Mouse (Mus musculus) olfactory bulb, adult 2 months (tissue): Measurements from ENCODE around the gene Zfr2. TPM values are rescaled to one million over a fixed set of nuclear protein-coding genes. Genes with fewer than 3 reads are reported as not detected.

Experiments used
- H3K27ac ChIP-seq: fragments of 200-500 bp; 2 replicates; pipeline ENCODE4 v1.5.1; 2012; ENCODE audit warnings: low read depth, low read length; ENCODE audit not compliant: insufficient read depth
- H3K4me1 ChIP-seq: fragments of 200-500 bp; 2 replicates; pipeline ENCODE4 v1.6.1; 2012; ENCODE audit warnings: low read length; ENCODE audit not compliant: control insufficient read depth, insufficient read depth
- H3K4me3 ChIP-seq: fragments of 200-500 bp; 2 replicates; pipeline ENCODE4 v1.5.1; 2012; ENCODE audit warnings: mild to moderate bottlenecking, low read depth, low read length, moderate library complexity; ENCODE audit not compliant: insufficient read depth
- CTCF ChIP-seq: fragments of 200-500 bp; IDR thresholded peaks from 2 replicates; pipeline ENCODE4 v1.5.1; 2012; ENCODE audit warnings: low read depth, mild to moderate bottlenecking, low read length, moderate library complexity; ENCODE audit not compliant: insufficient read depth
- POLR2A ChIP-seq: fragments of 200-500 bp; IDR thresholded peaks from 2 replicates; pipeline ENCODE4 v1.6.1; 2012; ENCODE audit warnings: mild to moderate bottlenecking, low read depth, low read length, moderate library complexity; ENCODE audit not compliant: insufficient read depth
- WGBS: fragments of 180-500 bp; shearing (Covaris S2); methylation state at CpG from one replicate; pipeline ENCODE4 v1.1.7; 2018; 5-methylcytosine and 5-hydroxymethylcytosine counted together
- polyA plus RNA-seq: library from polyadenylated mRNA; stranded (reverse); fragments of >200 nt; gene quantifications from 2 replicates; pipeline ENCODE4 v1.2.4, GENCODE M21; 2012; ENCODE audit warnings: low replicate concordance; ENCODE audit not compliant: missing spikeins, insufficient read depth, insufficient read length

Zfr2 gene
- polyA plus RNA-seq, 1 experiment, result not detected

- TF ChIP-seq CTCF, result no peak
- peak; percentile 81 for TF ChIP-seq POLR2A
- H3K4me3 ChIP-seq, result peak overlapping the region; percentile 62
- peaks cover 24% of the 10 kb centered on the region for H3K4me1 ChIP-seq
- under 1% methylated on average over 93 of the region's 93 CpGs for WGBS
- peak overlapping the region; percentile 91 for H3K27ac ChIP-seq
These were observed 40.5 kb upstream of the Zfr2 start for GRCm38 (mm10) chr10:81192270-81192967.

- peak overlapping the region; percentile 62 for H3K4me3 ChIP-seq
- peak overlapping the region; percentile 91 for H3K27ac ChIP-seq
- WGBS, result under 1% methylated on average over 19 of the region's 19 CpGs
- no peak for TF ChIP-seq POLR2A
- no peak for TF ChIP-seq CTCF
- peaks cover 24% of the 10 kb centered on the region for H3K4me1 ChIP-seq
These were observed 39.9 kb upstream of the Zfr2 start for GRCm38 (mm10) chr10:81192968-81193501.

GRCm38 (mm10) chr10:81193991-81194774 is 38.8 kb upstream of the Zfr2 start:
- WGBS, result 10% methylated on average over 37 of the region's 37 CpGs
- no peak overlapping the region for H3K27ac ChIP-seq
- TF ChIP-seq CTCF, result no peak
- TF ChIP-seq POLR2A, result no peak
- no peak overlapping the region for H3K4me3 ChIP-seq
- H3K4me1 ChIP-seq, result peaks cover 24% of the 10 kb centered on the region

GRCm38 (mm10) chr10:81195300-81195699 is 37.7 kb upstream of the Zfr2 start:
- 80% methylated on average over 4 of the region's 4 CpGs for WGBS
- H3K27ac ChIP-seq, result no peak overlapping the region
- H3K4me1 ChIP-seq, result peaks cover 24% of the 10 kb centered on the region
- TF ChIP-seq CTCF (no peak), POLR2A (no peak)
- no peak overlapping the region for H3K4me3 ChIP-seq

GRCm38 (mm10) chr10:81196470-81197065 is 36.4 kb upstream of the Zfr2 start:
- no peak for TF ChIP-seq CTCF
- no peak for TF ChIP-seq POLR2A
- H3K4me1 ChIP-seq, result peaks cover 21% of the 10 kb centered on the region
- no peak overlapping the region for H3K27ac ChIP-seq
- 67% methylated on average over 11 of the region's 11 CpGs for WGBS
- H3K4me3 ChIP-seq, result no peak overlapping the region

GRCm38 (mm10) chr10:81197305-81197704 is 35.6 kb upstream of the Zfr2 start:
- WGBS, result 57% methylated on average over 6 of the region's 6 CpGs
- TF ChIP-seq CTCF, result no peak
- no peak for TF ChIP-seq POLR2A
- H3K4me3 ChIP-seq, result no peak overlapping the region
- no peak overlapping the region for H3K27ac ChIP-seq
- peaks cover 16% of the 10 kb centered on the region for H3K4me1 ChIP-seq

GRCm38 (mm10) chr10:81198230-81198629 is 34.7 kb upstream of the Zfr2 start:
- TF ChIP-seq POLR2A, result no peak
- no peak for TF ChIP-seq CTCF

GRCm38 (mm10) chr10:81198990-81199389 is 34.0 kb upstream of the Zfr2 start:
- no peak for TF ChIP-seq CTCF
- no peak for TF ChIP-seq POLR2A
- Histone ChIP-seq H3K4me1 (peaks cover 8% of the 10 kb centered on the region), H3K4me3 (no peak overlapping the region), H3K27ac (no peak overlapping the region)
- 92% methylated on average over 6 of the region's 6 CpGs for WGBS

More at GRCm38 (mm10) chr10:81198230-81198629, 34.7 kb upstream of the Zfr2 start:
- WGBS, result 2% methylated on average over 9 of the region's 9 CpGs
- Histone ChIP-seq H3K4me3 (no peak overlapping the region), H3K27ac (no peak overlapping the region), H3K4me1 (peaks cover 12% of the 10 kb centered on the region)
